Mouse (Mus musculus) hindbrain, embryonic 12.5 days (tissue): ENCODE data around the gene Tppp3. TPM values are rescaled to one million over a fixed set of nuclear protein-coding genes. Genes with fewer than 3 reads are reported as not detected.

Source experiments
- ATAC-seq: fragments of 200-750 bp; cut with Nextera tagmentation; 2 replicates; pipeline ENCODE4 v1.8.0; 2017; ENCODE audit warnings: moderate TSS enrichment; ENCODE audit not compliant: low FRiP score
- H3K27ac ChIP-seq: fragments of 300-500 bp; sonication (generic); 2 replicates; pipeline ENCODE4 v1.5.1; 2016; ENCODE audit warnings: mild to moderate bottlenecking
- H3K27me3 ChIP-seq: fragments of 300-500 bp; sonication (generic); 2 replicates; pipeline ENCODE4 v1.6.1; 2016; ENCODE audit warnings: mild to moderate bottlenecking
- H3K36me3 ChIP-seq: fragments of 300-500 bp; sonication (generic); 2 replicates; pipeline ENCODE4 v1.6.1; 2016; ENCODE audit warnings: mild to moderate bottlenecking
- H3K4me1 ChIP-seq: fragments of 300-500 bp; sonication (generic); 2 replicates; pipeline ENCODE4 v1.6.1; 2016
- H3K4me2 ChIP-seq: fragments of 300-500 bp; sonication (generic); replicated peaks from 2 replicates; pipeline ENCODE4 v1.6.1; 2016; ENCODE audit warnings: mild to moderate bottlenecking
- H3K4me3 ChIP-seq: fragments of 300-500 bp; sonication (generic); 2 replicates; pipeline ENCODE4 v1.5.1; 2016; ENCODE audit warnings: mild to moderate bottlenecking
- H3K9ac ChIP-seq: fragments of 300-500 bp; sonication (generic); 2 replicates; pipeline ENCODE4 v1.6.1; 2016; ENCODE audit warnings: mild to moderate bottlenecking, moderate library complexity
- H3K9me3 ChIP-seq: fragments of 300-500 bp; sonication (generic); replicated peaks from 2 replicates; pipeline ENCODE4 v1.6.1; 2016; ENCODE audit warnings: mild to moderate bottlenecking
- WGBS: fragments of 180-500 bp; shearing (Covaris S2); methylation state at CpG from one replicate; pipeline ENCODE4 v1.1.7; 2016; 5-methylcytosine and 5-hydroxymethylcytosine counted together
- polyA plus RNA-seq: library from polyadenylated mRNA; unstranded; fragments of >200 nt; fragmentation: Nextera tagmentation; extraction: Ambion mirVana; gene quantifications from 2 replicates; pipeline ENCODE4 v1.2.1, GENCODE M21; 2016

The Tppp3 gene
- 162 and 186 TPM in 2 replicates for polyA plus RNA-seq

- peak within 1 kb of the TSS; percentile 41 for H3K4me3 ChIP-seq
- peaks cover 78% of the 10 kb centered on the region for H3K4me1 ChIP-seq
- peak within 1 kb of the TSS; percentile 63 for H3K9ac ChIP-seq
- 2% methylated on average over 25 of the region's 25 CpGs for WGBS
- H3K27me3 ChIP-seq = peaks cover 18% of the 10 kb centered on the region
- H3K4me2 ChIP-seq = peak within 1 kb of the TSS; percentile 57
- H3K27ac ChIP-seq = peak within 1 kb of the TSS; percentile 89
- H3K9me3 ChIP-seq = no peaks in the 10 kb centered on the region
- peaks cover 21% of the 10 kb centered on the region for H3K36me3 ChIP-seq
- ATAC-seq = peak; percentile 89
These were observed at the start of gene Tppp3 for GRCm38 (mm10) chr8:105471314-105472015. Gene Tppp3, minus strand, starts transcription at chr8:105471526.

DNA sequence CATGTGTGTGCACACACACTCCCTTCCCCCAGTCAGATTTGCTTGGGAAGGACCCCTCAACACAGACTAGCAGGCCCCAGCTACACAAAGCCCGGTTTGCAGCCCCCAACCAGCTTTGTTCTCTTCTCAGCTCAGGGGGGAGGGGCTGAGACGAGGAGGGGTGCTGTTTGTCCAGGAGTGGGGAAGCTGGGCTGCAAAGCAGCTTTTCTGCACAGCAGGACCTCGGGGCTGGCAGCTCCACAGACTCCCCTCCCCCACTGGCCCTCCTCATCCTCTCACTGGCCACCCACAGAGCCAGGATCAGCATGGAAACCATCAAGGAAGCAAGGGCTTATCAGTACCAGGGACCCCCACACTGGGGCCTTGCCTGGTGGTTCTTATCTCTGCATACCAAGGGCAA lies 49.7 kb upstream of the Tppp3 start:
- ATAC-seq = peak; percentile 33; the same call in 1 of the 2 replicates
- 2% methylated on average over 3 of the region's 3 CpGs for WGBS
- Histone ChIP-seq H3K9ac (peak overlapping the region; percentile 47), H3K9me3 (no peaks in the 10 kb centered on the region), H3K4me2 (peak overlapping the region; percentile 96), H3K4me3 (0 out of 2 replicates have a peak overlapping the region, but pooled peaks have one; percentile 6), H3K27ac (peak overlapping the region; percentile 83), H3K27me3 (peaks cover 11% of the 10 kb centered on the region), H3K36me3 (peaks cover 37% of the 10 kb centered on the region), H3K4me1 (peaks cover 52% of the 10 kb centered on the region)

DNA sequence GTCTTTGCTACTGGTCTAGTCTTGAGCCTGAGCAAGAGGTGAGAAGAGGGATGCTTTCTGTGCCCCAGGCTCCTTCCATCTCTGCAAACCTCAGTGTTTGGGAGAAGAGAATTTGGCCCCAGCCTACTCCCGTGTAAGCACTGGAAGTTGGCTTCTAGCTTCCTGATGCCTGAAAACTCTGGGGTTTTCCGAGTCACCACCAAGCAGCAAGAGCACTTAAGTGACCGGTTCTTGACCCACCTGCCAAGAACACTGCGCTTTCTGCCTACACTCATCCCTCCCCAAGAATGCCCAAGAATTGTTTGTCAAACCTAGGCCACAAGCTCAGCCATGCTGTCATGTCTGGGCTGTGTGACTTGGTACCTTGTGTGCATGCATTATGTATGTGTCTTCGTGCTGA lies 49.2 kb upstream of the Tppp3 start:
- no peaks in the 10 kb centered on the region for H3K9me3 ChIP-seq
- peak overlapping the region; percentile 66; the same call in 1 of the 2 replicates for H3K4me3 ChIP-seq
- peaks cover 11% of the 10 kb centered on the region for H3K27me3 ChIP-seq
- H3K27ac ChIP-seq = peak overlapping the region; percentile 83
- H3K9ac ChIP-seq = peak overlapping the region; percentile 47
- H3K4me2 ChIP-seq = peak overlapping the region; percentile 96
- 19% methylated on average over 5 of the region's 5 CpGs for WGBS
- ATAC-seq = no peak
- peaks cover 37% of the 10 kb centered on the region for H3K36me3 ChIP-seq
- peaks cover 56% of the 10 kb centered on the region for H3K4me1 ChIP-seq

GRCm38 (mm10) chr8:105519591-105519990 lies 48.3 kb upstream of the Tppp3 start:
- H3K4me3 ChIP-seq = peak overlapping the region; percentile 66
- H3K4me1 ChIP-seq = peaks cover 56% of the 10 kb centered on the region
- 2% methylated on average over 2 of the region's 2 CpGs for WGBS
- peaks cover 28% of the 10 kb centered on the region for H3K36me3 ChIP-seq
- H3K4me2 ChIP-seq = peak overlapping the region; percentile 96
- peak overlapping the region; percentile 87 for H3K9ac ChIP-seq
- peak overlapping the region; percentile 83 for H3K27ac ChIP-seq
- H3K27me3 ChIP-seq = peaks cover 20% of the 10 kb centered on the region
- ATAC-seq = no peak
- H3K9me3 ChIP-seq = no peaks in the 10 kb centered on the region

- H3K4me3 ChIP-seq = peak within 1 kb of the TSS; percentile 66
- peak; percentile 65 for ATAC-seq
- no peaks in the 10 kb centered on the region for H3K9me3 ChIP-seq
- H3K9ac ChIP-seq = peak within 1 kb of the TSS; percentile 87
- under 1% methylated on average over 66 of the region's 68 CpGs for WGBS
- H3K36me3 ChIP-seq = peaks cover 19% of the 10 kb centered on the region
- peak within 1 kb of the TSS; percentile 96 for H3K4me2 ChIP-seq
- H3K27me3 ChIP-seq = peaks cover 20% of the 10 kb centered on the region
- H3K4me1 ChIP-seq = peaks cover 56% of the 10 kb centered on the region
- H3K27ac ChIP-seq = peak within 1 kb of the TSS; percentile 83
These were observed 47.3 kb upstream of the Tppp3 start, which contains the start of gene Hsd11b2 for GRCm38 (mm10) chr8:105518436-105519313. Gene Hsd11b2, plus strand, starts transcription at chr8:105518755.

DNA sequence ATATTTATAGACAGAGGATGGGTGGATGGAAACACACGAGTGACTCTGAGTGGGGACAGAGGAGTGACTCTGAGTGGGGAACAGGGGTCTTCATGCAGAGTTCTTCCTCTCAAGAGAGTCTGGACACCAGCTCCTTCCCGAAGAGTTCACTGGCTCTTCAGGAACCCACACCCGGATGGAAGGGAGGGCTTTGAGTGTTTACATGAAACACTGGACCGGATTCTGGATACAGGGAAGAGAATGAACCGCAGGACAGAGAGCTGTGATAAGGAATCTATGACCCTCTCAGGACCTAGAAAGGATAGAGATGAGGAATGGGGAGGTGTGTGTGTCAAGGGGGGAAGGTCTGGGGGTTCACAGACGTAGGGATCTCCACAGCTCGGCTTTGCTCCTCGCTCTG lies 46.0 kb upstream of the Tppp3 start:
- WGBS = 45% methylated on average over 8 of the region's 8 CpGs
- peaks cover 56% of the 10 kb centered on the region for H3K4me1 ChIP-seq
- H3K4me3 ChIP-seq = no peak overlapping the region
- H3K9me3 ChIP-seq = no peaks in the 10 kb centered on the region
- H3K4me2 ChIP-seq = no peak overlapping the region
- peaks cover 6% of the 10 kb centered on the region; the same call in 1 of the 2 replicates for H3K36me3 ChIP-seq
- ATAC-seq = no peak
- peaks cover 20% of the 10 kb centered on the region for H3K27me3 ChIP-seq
- H3K27ac ChIP-seq = no peak overlapping the region
- no peak overlapping the region for H3K9ac ChIP-seq

DNA sequence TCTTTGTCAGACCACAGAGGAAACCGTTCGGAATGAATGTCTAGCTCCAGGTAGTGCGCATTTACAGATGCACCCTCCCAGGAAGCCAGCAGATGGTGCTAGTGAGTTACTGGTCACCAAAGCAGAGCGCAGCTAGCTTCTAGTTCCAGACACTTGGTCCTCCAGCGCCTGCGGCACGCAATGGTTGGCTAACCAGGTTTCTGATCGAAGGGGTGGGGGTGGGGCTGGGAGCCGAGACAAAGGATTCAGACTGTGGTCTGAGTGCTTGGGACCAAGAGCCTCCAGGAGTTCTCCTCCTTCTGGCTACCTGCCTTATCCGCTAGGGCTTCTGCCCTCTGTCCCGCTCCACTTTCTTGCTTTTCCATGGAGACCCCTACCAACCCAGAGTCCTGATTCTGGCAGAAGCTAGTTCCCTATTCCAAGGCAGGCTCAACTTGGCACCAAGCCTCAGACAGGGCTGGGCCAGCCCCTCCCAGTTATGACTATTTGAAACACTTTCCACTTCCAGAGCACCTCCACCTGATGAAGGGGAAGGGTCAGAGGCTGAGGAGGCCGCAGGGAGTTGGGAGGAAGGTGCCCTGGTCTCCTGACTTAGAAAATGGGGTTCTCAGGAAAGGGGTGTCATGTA lies 44.8 kb upstream of the Tppp3 start:
- Histone ChIP-seq H3K4me2 (peak overlapping the region; percentile 38), H3K36me3 (no peaks in the 10 kb centered on the region), H3K9ac (peak overlapping the region; percentile 8; the same call in 1 of the 2 replicates), H3K27ac (0 out of 2 replicates have a peak overlapping the region, but pooled peaks have one; percentile 5), H3K4me1 (peaks cover 46% of the 10 kb centered on the region), H3K9me3 (no peaks in the 10 kb centered on the region), H3K4me3 (peak overlapping the region; percentile 4; the same call in 1 of the 2 replicates), H3K27me3 (peaks cover 20% of the 10 kb centered on the region)
- WGBS = 13% methylated on average over 12 of the region's 12 CpGs
- ATAC-seq = peak; percentile 58

GRCm38 (mm10) chr8:105514656-105515055 lies 43.3 kb upstream of the Tppp3 start:
- WGBS = 78% methylated on average over 5 of the region's 5 CpGs
- H3K4me1 ChIP-seq = peaks cover 31% of the 10 kb centered on the region
- no peaks in the 10 kb centered on the region for H3K9me3 ChIP-seq
- no peak overlapping the region for H3K4me3 ChIP-seq
- H3K27me3 ChIP-seq = peaks cover 20% of the 10 kb centered on the region
- ATAC-seq = no peak
- H3K27ac ChIP-seq = no peak overlapping the region
- no peaks in the 10 kb centered on the region for H3K36me3 ChIP-seq
- H3K9ac ChIP-seq = no peak overlapping the region
- H3K4me2 ChIP-seq = no peak overlapping the region

DNA sequence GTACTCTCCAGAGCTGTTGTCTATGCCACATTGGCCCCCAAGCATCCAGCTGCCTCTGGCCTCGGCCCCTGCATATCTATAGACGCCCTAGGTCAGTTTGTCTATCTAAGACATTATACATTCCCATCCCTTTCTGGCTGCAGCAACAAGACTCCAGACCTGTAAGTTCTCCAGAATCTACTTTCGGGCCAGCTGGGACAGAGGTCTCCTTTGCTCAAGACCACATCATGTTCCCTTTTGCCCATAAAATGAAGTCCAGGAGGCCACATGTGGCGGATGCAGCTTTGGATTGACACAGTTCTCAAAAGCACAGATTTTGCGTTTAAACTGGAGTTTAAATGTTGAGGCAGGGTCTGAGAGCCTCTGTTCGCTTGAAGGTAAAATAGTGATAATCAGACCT lies 42.9 kb upstream of the Tppp3 start:
- Histone ChIP-seq H3K4me1 (peaks cover 28% of the 10 kb centered on the region), H3K4me3 (no peak overlapping the region), H3K9me3 (no peaks in the 10 kb centered on the region), H3K27me3 (peaks cover 20% of the 10 kb centered on the region), H3K9ac (no peak overlapping the region), H3K4me2 (no peak overlapping the region), H3K36me3 (no peaks in the 10 kb centered on the region), H3K27ac (no peak overlapping the region)
- WGBS = 92% methylated on average over 6 of the region's 6 CpGs
- ATAC-seq = no peak

- H3K4me3 ChIP-seq = no peak overlapping the region
- peaks cover 8% of the 10 kb centered on the region for H3K4me1 ChIP-seq
- no peaks in the 10 kb centered on the region for H3K36me3 ChIP-seq
- H3K27ac ChIP-seq = peak overlapping the region; percentile 52; the same call in 1 of the 2 replicates
- WGBS = 57% methylated on average over 12 of the region's 12 CpGs
- H3K4me2 ChIP-seq = no peak overlapping the region
- peaks cover 6% of the 10 kb centered on the region for H3K27me3 ChIP-seq
- no peak overlapping the region for H3K9ac ChIP-seq
- H3K9me3 ChIP-seq = no peaks in the 10 kb centered on the region
- no peak for ATAC-seq
These were observed 38.8 kb upstream of the Tppp3 start for GRCm38 (mm10) chr8:105509997-105510735.

DNA sequence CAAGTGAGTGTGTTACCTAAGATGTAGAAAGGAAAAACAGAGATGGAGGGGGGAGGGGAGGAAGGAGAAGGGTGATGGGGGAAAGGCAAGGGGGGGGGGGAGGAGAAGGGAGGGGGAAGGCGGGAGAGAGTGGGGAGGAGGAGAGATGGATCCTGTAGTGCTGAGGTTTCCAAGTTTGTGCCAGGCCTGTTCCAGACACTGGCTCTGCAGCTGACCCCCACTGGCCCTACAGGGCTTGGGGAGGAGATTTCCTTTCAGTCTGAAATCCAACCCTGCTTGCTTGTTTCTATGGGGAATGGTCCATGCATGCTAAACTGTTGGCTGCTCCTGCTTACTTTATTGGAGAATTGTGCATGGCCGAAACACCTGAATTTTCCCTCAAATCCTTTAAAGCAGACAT lies 37.4 kb upstream of the Tppp3 start:
- no peak overlapping the region for H3K4me3 ChIP-seq
- no peaks in the 10 kb centered on the region for H3K9me3 ChIP-seq
- H3K9ac ChIP-seq = no peak overlapping the region
- no peak for ATAC-seq
- 75% methylated on average over 1 of the region's 2 CpGs for WGBS
- H3K4me2 ChIP-seq = no peak overlapping the region
- peak overlapping the region; percentile 52; the same call in 1 of the 2 replicates for H3K27ac ChIP-seq
- H3K4me1 ChIP-seq = peaks cover 8% of the 10 kb centered on the region
- no peaks in the 10 kb centered on the region; the same call in 1 of the 2 replicates for H3K27me3 ChIP-seq
- H3K36me3 ChIP-seq = no peaks in the 10 kb centered on the region
